Comparison of ENCODE assay signal across 18 mouse cellular contexts in the genomic region with DNA sequence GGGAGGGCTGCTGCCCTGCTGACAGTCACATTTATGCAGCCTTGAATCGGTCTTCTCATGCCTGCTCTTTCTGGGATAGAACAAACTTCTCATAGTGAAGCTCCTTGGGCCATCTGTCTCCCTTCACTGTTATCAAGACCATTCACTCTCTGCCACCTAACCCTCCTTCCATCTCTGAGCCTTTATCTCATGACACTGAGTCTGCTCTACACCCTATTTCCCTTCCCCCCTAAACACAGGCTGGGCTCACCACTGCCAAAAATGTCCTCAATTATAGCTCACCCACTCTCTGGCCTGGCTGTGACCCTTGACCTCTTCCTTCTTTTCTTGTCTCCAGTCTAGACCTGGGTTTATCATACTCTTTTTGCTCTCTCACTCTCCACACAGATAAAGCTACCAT.
A peak's percentile ranks its signal among the peaks of the same experiment; 100 is the strongest.
DNase-seq lines count a peak whose midpoint lies in the region; ATAC-seq and TF ChIP-seq lines count a peak whose summit lies in the region.
"Had no signal": no experiment of that assay in that cellular context is flagged by ENCODE, and none has a peak within 500 bp of the region (broad histone marks: within the 10 kb centered on the region; RNA-seq: fewer than 3 reads in every experiment).

No protein-coding gene starts in this region.

- H3K4me1 ChIP-seq in G1E (ENCODE audit: insufficient read depth, low read depth, low read length): peaks cover 4% of the 10 kb centered on the region; the same call in 1 of the 2 replicates
- H3K4me1 ChIP-seq in liver, postnatal 0 days (ENCODE audit: insufficient read depth): peaks cover 19% of the 10 kb centered on the region
- H3K4me1 ChIP-seq: embryonic facial prominence, embryonic 12.5 days; forebrain, embryonic 12.5 days; hindbrain, embryonic 10.5 days; limb, embryonic 13.5 days had no signal

- H3K4me2 ChIP-seq in liver, postnatal 0 days (ENCODE audit: low read depth, low read length): peak overlapping the region; percentile 54
- H3K4me2 ChIP-seq: embryonic facial prominence, embryonic 12.5 days; forebrain, embryonic 12.5 days; limb, embryonic 13.5 days had no signal

- H3K36me3 ChIP-seq in G1E (replicated peaks): no peaks in the 10 kb centered on the region
- no peaks in the 10 kb centered on the region for H3K36me3 ChIP-seq in liver, postnatal 0 days (replicated peaks; ENCODE audit: insufficient read depth, low read length)
- H3K36me3 ChIP-seq: embryonic facial prominence, embryonic 12.5 days; forebrain, embryonic 12.5 days; hindbrain, embryonic 10.5 days; limb, embryonic 13.5 days had no signal

- TF ChIP-seq CTCF in G1E (IDR thresholded peaks at IDR 0.05; ENCODE audit: low read depth, low read length): no peak
- no peak for TF ChIP-seq CTCF in liver, postnatal 0 days (IDR thresholded peaks at IDR 0.05; ENCODE audit: low read depth)

- no peak overlapping the region for H3K4me3 ChIP-seq in G1E (ENCODE audit: low read depth, low read length)
- no peak overlapping the region for H3K4me3 ChIP-seq in liver, postnatal 0 days (ENCODE audit: low read depth, low read length)
- H3K4me3 ChIP-seq: embryonic facial prominence, embryonic 12.5 days; forebrain, embryonic 12.5 days; hindbrain, embryonic 10.5 days; limb, embryonic 13.5 days had no signal

- peak; percentile 34; the same call in 1 of the 2 replicates for ATAC-seq in G1E (ENCODE audit: extremely low read depth, insufficient number of reproducible peaks, low FRiP score, poor library complexity, severe bottlenecking)
- ATAC-seq in hematopoietic stem cell, adult 5-6 weeks (replicated peaks in 1 of 2; ENCODE audit: insufficient read depth in 1 of 2, low FRiP score in 2 of 2, low TSS enrichment in 1 of 2, low read depth in 1 of 2, poor library complexity in 2 of 2, severe bottlenecking in 2 of 2): peak; percentile 22 to 35; a peak in 2 of 4 replicates
- ATAC-seq in liver, postnatal 0 days: peak; percentile 98
- ATAC-seq: CD4-positive, CD25-positive, alpha-beta regulatory T cell, adult 4 months; Patski had no signal

- peak overlapping the region; percentile 80 for H3K27ac ChIP-seq in liver, postnatal 0 days (ENCODE audit: low read depth)
- H3K27ac ChIP-seq: embryonic facial prominence, embryonic 12.5 days; forebrain, embryonic 12.5 days; limb, embryonic 13.5 days had no signal

- H3K9ac ChIP-seq in liver, postnatal 0 days (replicated peaks): peak overlapping the region; percentile 26; the same call in 1 of the 2 replicates
- H3K9ac ChIP-seq: embryonic facial prominence, embryonic 12.5 days; forebrain, embryonic 12.5 days; limb, embryonic 13.5 days had no signal

- no peak for DNase-seq in G1E (ENCODE audit: low spot score)
- peak; percentile 77 for DNase-seq in MEL-GATA-1-ER (ENCODE audit: extremely low read depth, low read depth)
- DNase-seq in liver, postnatal 0 days: no peak
- no peak for DNase-seq in layer of hippocampus, postnatal 25 days (ENCODE audit: extremely low spot score in 1 of 2, low spot score in 1 of 2)
- no peak for DNase-seq in adipocyte (ENCODE audit: low spot score)
- no peak for DNase-seq in ovary, postnatal 14 days (ENCODE audit: low spot score)
- DNase-seq: cerebellum, postnatal 25 days; heart, adult 18-20 months; kidney, postnatal 36 days; layer of hippocampus, postnatal 36 days; midbrain, embryonic 14.5 days had no signal

- no peaks in the 10 kb centered on the region for H3K9me3 ChIP-seq in G1E (replicated peaks)
- no peaks in the 10 kb centered on the region for H3K9me3 ChIP-seq in liver, postnatal 0 days (ENCODE audit: low read length)
- H3K9me3 ChIP-seq: embryonic facial prominence, embryonic 12.5 days; forebrain, embryonic 12.5 days; hindbrain, embryonic 10.5 days; limb, embryonic 13.5 days had no signal

- TF ChIP-seq EP300 in liver, postnatal 0 days (IDR thresholded peaks at IDR 0.05; ENCODE audit: low read depth): peak; percentile 91

- 42% methylated on average over 1 of the region's 1 CpGs for WGBS in liver, postnatal 0 days (ENCODE audit: insufficient replicate concordance)

- H3K27me3 ChIP-seq in G1E (ENCODE audit: insufficient read depth, low read length): peaks cover 21% of the 10 kb centered on the region; the same call in 1 of the 2 replicates
- H3K27me3 ChIP-seq in liver, postnatal 0 days (ENCODE audit: insufficient read depth, low read length): no peaks in the 10 kb centered on the region
- H3K27me3 ChIP-seq: embryonic facial prominence, embryonic 12.5 days; forebrain, embryonic 12.5 days; limb, embryonic 13.5 days; Patski had no signal

Comparison
In these comparisons a context has a peak if more than half of its experiments do, and no peak if none do; other contexts are left out.
1. ATAC-seq: peak in every context shown above with its lines; median percentile 98 in liver, postnatal 0 days; 34 in G1E; 28 in hematopoietic stem cell, adult 5-6 weeks.